Mouse (Mus musculus): ENCODE data around the gene Vwa8.
"Not testable (repeated sequence)": the region's sequence is repeated elsewhere in the genome, so short reads cannot be mapped to it uniquely, and the experiment has no call there.

Vwa8 gene

DNA sequence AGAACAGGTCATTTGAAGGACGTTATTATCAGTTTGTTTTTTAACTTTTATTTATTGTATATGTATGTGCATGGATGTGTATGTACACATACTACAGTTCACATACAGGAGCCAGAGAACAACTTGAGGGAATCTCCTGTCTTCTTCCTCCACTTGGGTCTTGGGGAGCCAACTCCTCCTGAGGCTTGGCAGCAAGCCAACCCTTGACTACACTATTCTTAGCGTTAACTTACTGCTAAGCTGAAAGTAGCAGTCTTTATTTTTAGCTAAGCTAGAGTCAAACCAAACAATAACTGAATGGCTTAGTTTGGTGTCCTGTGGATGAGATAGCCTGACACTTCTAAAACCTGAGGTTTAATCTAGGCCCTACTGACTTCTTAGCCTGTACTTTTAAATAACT is 135.4 kb downstream of the Vwa8 start:
- no peak for DNase-seq (ENCODE audit: low read depth)

- DNase-seq (ENCODE audit: low read depth): no peak
Observed at GRCm38 (mm10) chr14:78987543-78987942, 138.7 kb downstream of the Vwa8 start.

DNA sequence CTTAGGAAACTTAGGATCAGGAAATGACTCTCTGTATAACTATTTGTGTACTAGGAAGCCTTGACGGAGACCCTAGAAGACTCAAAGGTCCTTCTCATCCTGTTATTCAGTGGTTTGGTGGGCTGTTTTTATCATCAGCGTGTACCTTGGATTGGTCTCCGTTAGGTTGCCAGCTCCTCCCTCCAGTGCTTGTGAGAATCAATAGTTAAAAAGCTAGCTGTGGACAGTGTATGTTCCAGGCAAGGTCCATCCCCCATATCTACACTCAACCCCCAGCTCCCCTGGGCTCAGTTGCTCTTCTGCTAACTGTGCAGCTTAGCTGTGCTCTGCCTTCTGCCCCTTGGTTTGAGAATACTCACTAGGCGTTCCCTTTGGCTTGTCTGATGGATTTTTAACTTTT is 143.6 kb downstream of the Vwa8 start:
- DNase-seq (ENCODE audit: low read depth): no peak

GRCm38 (mm10) chr14:78993515-78993914 is 144.7 kb downstream of the Vwa8 start:
- no peak for DNase-seq (ENCODE audit: low read depth)

GRCm38 (mm10) chr14:78996359-78996758 is 147.5 kb downstream of the Vwa8 start:
- no peak for DNase-seq (ENCODE audit: low read depth)

DNA sequence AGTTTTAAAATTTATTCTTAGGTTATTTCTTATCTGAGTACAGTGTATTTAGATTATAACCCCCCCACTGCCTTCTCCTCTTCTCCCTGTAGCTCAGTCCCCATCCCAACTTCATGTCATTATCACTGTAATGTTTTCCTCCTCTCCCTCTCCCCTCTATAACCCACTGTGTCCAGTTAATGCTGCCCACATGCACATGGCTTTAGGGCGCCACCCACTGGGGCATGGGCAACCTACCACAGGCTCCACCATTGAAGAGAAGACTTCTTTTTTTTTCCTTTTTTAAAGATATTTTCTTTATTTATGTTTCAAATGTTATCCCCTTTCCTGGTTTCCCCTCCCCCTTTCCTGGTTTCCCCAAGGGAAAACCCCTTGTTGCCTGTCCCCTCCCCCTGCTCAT is 154.7 kb downstream of the Vwa8 start:
- DNase-seq (ENCODE audit: low read depth): no peak

DNA sequence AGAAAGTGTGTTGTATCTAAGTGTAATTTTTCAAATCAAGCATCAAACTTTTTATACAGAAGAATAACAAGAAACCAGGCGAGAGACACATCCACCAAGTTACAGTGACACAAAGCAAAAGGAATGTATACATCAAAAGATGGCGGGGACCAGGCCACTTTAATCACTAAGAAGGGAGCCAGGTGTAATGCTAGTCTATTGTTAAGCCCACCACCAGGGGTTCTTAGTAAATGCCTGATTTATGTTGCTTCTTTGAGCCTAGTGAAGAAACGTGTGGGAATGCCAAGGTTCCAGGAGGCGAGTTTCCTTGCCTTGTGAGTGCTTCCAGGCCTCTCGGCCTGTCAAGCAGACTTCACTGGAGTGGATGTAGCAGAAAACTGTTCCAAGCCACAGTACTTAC is 168.9 kb downstream of the Vwa8 start:
- not testable (repeated sequence) for DNase-seq (ENCODE audit: low read depth)

- no peak for DNase-seq (ENCODE audit: low read depth)
Observed at GRCm38 (mm10) chr14:79018564-79018963, 169.7 kb downstream of the Vwa8 start.

DNA sequence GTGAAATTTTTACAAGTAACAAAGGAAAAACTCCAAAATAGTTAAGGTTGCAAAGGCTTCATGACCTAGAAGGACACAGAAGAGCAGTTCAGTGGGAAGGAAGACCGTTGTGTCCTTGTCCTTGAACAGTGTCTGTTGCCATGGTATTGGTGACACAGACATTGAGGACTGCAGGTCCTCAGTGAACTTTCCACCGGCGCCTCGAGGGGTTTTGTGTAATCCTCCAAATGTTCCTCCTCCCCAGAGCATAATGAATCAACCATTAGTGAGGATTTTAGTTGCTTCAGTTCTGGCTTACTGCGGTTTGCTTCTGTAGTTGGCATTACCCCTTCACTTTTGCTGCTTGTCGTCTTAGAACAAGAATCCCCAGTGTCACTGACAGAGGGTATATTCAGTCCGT is 172.9 kb downstream of the Vwa8 start:
- DNase-seq (ENCODE audit: low read depth): no peak

DNA sequence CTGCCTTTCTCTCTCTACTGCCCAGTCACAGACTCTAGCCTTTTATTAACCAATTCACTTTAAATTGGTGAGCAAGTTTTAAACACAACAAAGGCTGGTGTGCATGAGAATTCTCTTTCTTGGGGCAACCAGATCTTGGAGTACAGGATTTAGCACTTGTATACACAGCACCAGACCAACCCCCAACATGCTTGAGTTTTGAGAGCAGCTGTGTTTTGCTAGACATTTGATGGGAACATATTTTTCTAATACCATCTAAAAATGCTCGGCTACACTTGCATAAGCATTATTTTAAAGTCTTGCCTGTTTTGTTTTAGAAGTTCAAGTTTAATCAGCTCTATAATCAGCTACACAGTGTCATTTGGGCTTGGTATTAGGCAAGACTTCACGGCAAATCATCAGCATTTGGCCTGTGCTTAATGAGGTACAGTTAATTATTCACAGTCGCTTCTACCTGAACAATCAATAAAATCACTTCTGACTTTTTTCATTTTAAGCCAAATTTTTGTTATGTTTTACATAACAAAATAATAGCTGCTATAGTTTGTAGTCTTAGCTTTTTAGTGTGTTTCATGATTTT is 180.2 kb downstream of the Vwa8 start:
- no peak for DNase-seq (ENCODE audit: low read depth)

GRCm38 (mm10) chr14:79030715-79031114 is 181.9 kb downstream of the Vwa8 start:
- no peak for DNase-seq (ENCODE audit: low read depth)

DNA sequence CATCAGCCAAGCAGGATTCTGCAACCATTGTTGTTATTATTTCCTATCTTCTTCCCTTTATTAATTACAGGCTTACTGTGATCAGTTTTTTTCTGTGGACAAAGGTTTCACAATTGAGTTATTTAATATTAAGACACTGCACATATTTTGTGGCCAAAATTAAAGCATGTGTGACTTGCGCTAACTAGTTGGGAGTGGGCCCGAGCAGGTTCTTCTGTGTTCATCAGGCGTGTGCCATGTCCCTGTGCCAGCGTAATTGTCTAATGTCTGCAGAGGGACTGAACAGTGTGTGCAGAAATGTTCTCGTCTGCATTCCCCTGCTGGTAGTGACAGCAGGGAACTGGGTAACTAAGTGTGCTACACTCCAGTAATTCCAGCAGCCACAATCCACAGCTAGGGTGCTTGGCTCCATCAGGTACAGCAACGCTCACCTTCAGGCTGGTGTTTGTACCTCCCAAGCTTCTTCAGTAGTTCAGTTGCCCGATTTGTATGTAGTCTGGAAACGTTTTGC is 182.4 kb downstream of the Vwa8 start:
- DNase-seq (ENCODE audit: low read depth): no peak

DNA sequence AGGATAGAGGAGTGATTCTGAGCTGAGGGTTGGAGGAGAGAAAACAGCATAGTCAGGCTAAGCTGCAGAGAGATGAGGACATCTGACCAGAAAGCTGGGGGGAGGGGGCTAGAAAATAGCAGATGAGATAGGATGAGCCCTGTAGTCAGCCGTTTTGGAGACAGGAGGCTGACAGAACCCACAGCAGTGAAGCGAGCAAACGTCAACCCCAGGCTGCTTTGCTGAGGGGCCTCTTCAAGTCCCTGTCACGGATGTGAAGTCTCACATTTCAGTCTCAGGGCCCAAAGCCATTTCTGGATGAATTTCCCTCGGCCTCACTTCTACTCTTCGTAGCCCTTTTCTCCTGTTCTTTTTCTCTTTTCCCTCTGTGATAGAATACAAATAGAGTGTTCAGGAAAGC is 184.5 kb downstream of the Vwa8 start:
- no peak for DNase-seq (ENCODE audit: low read depth)

DNA sequence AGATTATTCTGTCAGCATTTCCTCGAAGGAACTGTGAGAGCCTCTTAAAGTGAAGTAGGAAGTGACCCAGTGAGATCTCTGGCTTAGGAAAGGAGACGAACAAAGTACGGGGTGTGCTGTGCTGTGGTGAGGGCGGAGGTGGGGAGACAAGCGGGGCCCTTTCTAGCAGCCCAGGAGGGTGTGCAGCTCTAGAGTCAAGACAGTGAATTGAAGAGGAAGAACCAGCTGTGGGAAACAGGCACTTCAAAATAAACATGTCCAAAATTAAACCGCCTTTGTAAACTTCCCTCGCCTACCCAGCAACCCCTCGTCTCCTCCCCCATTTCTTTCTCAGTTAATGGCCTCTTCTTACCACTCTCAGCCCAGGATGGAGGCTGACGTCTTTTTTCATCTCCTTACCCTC is 185.7 kb downstream of the Vwa8 start:
- no peak for DNase-seq (ENCODE audit: low read depth)

DNA sequence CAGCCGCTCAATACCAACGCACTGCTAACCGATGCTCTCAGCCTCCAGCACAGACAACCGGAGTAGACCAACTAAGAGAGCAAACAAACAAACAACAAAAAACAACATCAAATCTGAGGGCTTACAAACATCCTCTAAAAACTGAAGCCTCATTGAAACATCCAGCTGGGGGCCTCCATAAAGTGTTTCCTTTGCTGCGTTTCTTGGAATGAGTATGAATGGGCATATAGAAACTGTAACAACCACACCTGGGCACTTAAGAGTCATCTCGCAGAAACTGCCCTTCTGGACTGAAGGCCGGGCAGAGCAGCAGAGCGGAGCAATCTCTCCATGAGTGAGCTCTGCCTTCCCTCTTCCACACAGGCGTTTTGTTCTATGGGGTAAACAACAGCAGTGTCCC is 186.7 kb downstream of the Vwa8 start:
- no peak for DNase-seq (ENCODE audit: low read depth)

GRCm38 (mm10) chr14:79047186-79047585 is 198.3 kb downstream of the Vwa8 start:
- DNase-seq (ENCODE audit: low read depth): no peak

DNA sequence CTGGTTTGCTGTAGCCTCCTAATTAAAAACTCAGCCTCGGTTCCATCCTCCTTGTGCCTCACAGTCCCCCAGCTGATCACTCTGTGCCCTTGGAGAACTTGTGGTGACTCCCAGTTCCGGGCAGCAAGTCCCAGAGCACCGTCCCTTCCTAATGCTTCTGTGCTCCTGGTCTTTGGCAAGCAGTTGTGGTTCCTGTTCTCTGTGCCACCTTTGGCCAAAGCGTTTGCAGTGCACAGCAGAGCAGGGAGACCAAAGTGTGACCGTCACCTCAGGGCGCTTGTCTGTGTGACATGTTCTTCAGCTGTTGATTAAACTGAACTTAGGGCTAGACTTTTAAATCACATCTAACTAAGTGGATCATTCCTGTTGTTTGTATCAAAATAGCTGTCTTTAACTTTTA is 199.1 kb downstream of the Vwa8 start:
- DNase-seq (ENCODE audit: low read depth): no peak

DNA sequence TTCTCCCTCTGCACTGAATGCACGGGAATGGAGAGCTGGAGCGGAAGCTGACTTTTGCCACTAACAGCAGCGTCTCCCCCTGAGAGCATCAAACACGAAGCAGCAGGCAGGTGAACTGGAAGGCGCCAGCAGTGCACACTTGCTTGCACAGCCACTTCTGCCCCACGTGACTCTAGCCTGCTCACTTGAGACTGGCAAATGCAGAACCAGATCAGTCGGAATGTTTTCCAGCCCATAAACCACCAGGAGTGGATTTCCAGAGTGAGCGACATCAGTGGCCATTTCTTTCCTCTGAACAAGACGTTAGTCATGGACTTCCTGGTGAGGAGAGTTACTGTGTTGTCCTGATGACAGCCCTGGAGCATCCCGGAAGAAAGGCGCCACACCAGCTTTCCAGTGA is 200.7 kb downstream of the Vwa8 start:
- DNase-seq (ENCODE audit: low read depth): no peak

- DNase-seq (ENCODE audit: low read depth): peak; percentile 71
Observed at GRCm38 (mm10) chr14:79065636-79066035, 216.8 kb downstream of the Vwa8 start.

DNA sequence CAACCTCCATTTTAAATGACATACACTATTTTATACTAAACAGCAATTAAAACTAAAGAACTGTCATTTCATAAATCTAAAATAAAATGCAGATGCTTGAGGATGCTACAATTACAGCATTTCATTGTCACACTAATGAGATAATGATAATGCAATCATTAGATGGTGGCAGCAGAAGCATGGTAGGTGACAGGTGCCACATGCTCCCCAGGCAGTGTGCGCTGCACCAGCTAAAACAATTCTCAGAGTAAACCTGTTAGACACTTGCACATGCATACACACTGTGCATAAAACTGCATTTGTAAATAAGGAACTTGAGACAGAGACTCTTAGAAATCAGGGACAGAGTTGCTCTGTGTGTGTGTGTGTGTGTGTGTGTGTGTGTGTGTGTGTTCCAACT is 220.7 kb downstream of the Vwa8 start:
- DNase-seq (ENCODE audit: low read depth): no peak

- no peak for DNase-seq (ENCODE audit: low read depth)
Observed at GRCm38 (mm10) chr14:79074786-79075185, 225.9 kb downstream of the Vwa8 start.

DNA sequence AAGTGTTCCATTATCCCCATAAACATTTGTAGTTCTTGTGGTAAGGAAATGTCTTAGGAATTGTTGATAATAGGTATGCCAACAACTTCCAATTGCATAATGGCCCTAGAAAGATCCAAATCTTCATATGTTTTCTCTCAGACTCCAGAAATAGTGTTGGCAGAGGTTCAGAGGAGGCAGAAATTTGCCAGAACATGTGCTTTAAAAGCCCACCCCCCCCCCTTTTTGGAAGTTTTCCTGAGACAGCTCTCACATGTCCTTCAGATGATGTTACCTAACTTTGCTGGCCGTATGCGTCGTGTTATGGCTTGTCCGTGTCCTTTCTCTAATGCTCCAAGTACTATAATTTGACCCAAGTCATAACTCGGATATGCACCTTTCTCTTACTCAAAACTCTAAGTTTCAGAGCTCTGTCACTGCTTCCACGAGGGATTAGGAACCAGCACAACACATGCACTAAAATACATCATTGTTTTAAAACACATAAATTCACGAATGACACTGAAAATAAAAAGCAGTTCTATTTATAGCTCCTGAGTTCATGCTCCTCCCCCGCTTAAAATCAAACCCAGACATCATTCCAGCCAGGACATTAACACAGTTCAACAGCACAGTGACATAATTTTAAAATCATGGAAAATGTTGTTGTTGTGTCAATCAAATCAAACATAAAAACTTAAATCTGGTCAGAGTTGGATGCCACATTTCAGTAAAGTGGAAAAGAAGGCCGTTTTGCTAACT is 227.9 kb downstream of the Vwa8 start:
- peak; percentile 76 for DNase-seq (ENCODE audit: low read depth)

- no peak for DNase-seq (ENCODE audit: low read depth)
Observed at GRCm38 (mm10) chr14:79083573-79083972, 234.7 kb downstream of the Vwa8 start.

- no peak for DNase-seq (ENCODE audit: low read depth)
Observed at GRCm38 (mm10) chr14:79086006-79086405, 237.2 kb downstream of the Vwa8 start.
